In the genomic region with DNA sequence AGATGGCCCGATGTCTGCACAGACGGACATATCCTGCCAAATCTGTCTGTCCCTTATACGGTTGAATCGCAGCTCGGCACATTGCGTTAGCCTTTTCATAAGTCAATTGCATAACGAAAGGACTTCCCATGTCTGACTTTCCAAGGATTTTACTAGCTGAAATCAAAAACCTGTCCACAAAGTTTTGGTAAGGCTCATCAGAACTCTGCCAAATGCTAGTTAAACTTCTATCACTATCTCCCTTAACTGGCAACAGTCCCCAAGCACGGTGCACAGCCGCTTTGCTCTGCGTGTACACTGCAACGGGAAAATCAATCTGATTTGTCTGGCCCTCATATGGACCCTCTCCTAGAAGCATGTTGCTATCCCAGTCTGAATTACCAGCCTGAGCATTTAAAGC, we compare ENCODE assay signal across 27 mouse cellular contexts. TPM values are rescaled to one million over a fixed set of nuclear protein-coding genes. Genes with fewer than 3 reads are reported as not detected.
"Had no signal": no experiment of that assay in that cellular context is flagged by ENCODE, and none has a peak within 500 bp of the region (broad histone marks: within the 10 kb centered on the region; RNA-seq: fewer than 3 reads in every experiment).

No protein-coding gene starts in this region.

RNA-seq across cellular contexts. Expression of a gene that starts 28.4 kb away (rescaled TPM):
- total RNA-seq: common myeloid progenitor, adult 5-6 weeks; forebrain, postnatal 0 days; gastrocnemius, adult 18-20 months; gastrocnemius, adult 2 months; gastrocnemius, adult 8-10 months; gastrocnemius, postnatal 10 days; gastrocnemius, postnatal 14 days; gastrocnemius, postnatal 25 days; gastrocnemius, postnatal 36 days; gastrocnemius, postnatal 4 days; granulocyte monocyte progenitor cell, adult 5-6 weeks had no signal
- polyA plus RNA-seq: cerebellum, adult 2 months; cortical plate, adult 2 months; embryonic facial prominence, embryonic 10.5 days; embryonic facial prominence, embryonic 11.5 days; embryonic facial prominence, embryonic 12.5 days; embryonic facial prominence, embryonic 13.5 days; embryonic facial prominence, embryonic 14.5 days; embryonic facial prominence, embryonic 15.5 days; erythroblast, embryonic 14.5 days; forebrain, embryonic 10.5 days; forebrain, embryonic 11.5 days; forebrain, embryonic 12.5 days; forebrain, embryonic 13.5 days; forebrain, embryonic 14.5 days; forebrain, embryonic 15.5 days; forebrain, embryonic 16.5 days; forebrain, postnatal 0 days had no signal

RNA-seq across cellular contexts. Expression of a gene that starts 28.6 kb away (rescaled TPM):
- total RNA-seq: gastrocnemius, adult 18-20 months; gastrocnemius, adult 2 months; gastrocnemius, adult 8-10 months; gastrocnemius, postnatal 10 days; gastrocnemius, postnatal 14 days; gastrocnemius, postnatal 25 days; gastrocnemius, postnatal 36 days; gastrocnemius, postnatal 4 days had no signal
- polyA plus RNA-seq: embryonic facial prominence, embryonic 11.5 days; embryonic facial prominence, embryonic 12.5 days; embryonic facial prominence, embryonic 13.5 days; erythroblast, embryonic 14.5 days; forebrain, embryonic 11.5 days; forebrain, embryonic 12.5 days; forebrain, embryonic 13.5 days; forebrain, embryonic 14.5 days; forebrain, embryonic 15.5 days; forebrain, embryonic 16.5 days; forebrain, postnatal 0 days had no signal
